Mouse (Mus musculus) hindlimb bud, embryonic 11.5 days (tissue): ENCODE results near the gene Hectd1.

Experiments
- DNase-seq: peaks from one replicate; pipeline ENCODE4 v3.0.0-alpha.2; 2012; ENCODE audit warnings: low read depth, low spot score; ENCODE audit errors: extremely low spot score

Hectd1 gene

GRCm38 (mm10) chr12:51829290-51830076 lies at the start of gene Hectd1:
Gene Hectd1 (minus strand): TSS chr12:51829536.
- no peak for DNase-seq

GRCm38 (mm10) chr12:51871446-51872144 lies 42.3 kb upstream of the Hectd1 start:
- no peak for DNase-seq

GRCm38 (mm10) chr12:51869511-51869910 lies 40.2 kb upstream of the Hectd1 start:
- no peak for DNase-seq

- no peak for DNase-seq
Observed at GRCm38 (mm10) chr12:51867076-51867475, 37.7 kb upstream of the Hectd1 start.

GRCm38 (mm10) chr12:51866226-51866910 lies 37.0 kb upstream of the Hectd1 start:
- no peak for DNase-seq

- DNase-seq: no peak
Observed at GRCm38 (mm10) chr12:51865790-51866179, 36.4 kb upstream of the Hectd1 start.

- DNase-seq: no peak
Observed at GRCm38 (mm10) chr12:51865061-51865789, 35.9 kb upstream of the Hectd1 start.

- no peak for DNase-seq
Observed at GRCm38 (mm10) chr12:51863116-51864002, 34.0 kb upstream of the Hectd1 start.

- no peak for DNase-seq
Observed at GRCm38 (mm10) chr12:51858134-51859028, 29.0 kb upstream of the Hectd1 start.

- DNase-seq: no peak
Observed at GRCm38 (mm10) chr12:51856768-51857295, 27.5 kb upstream of the Hectd1 start.

- DNase-seq: no peak
Observed at GRCm38 (mm10) chr12:51855872-51856271, 26.5 kb upstream of the Hectd1 start.

- DNase-seq: no peak
Observed at GRCm38 (mm10) chr12:51855453-51855852, 26.1 kb upstream of the Hectd1 start.

GRCm38 (mm10) chr12:51851617-51852016 lies 22.3 kb upstream of the Hectd1 start:
- no peak for DNase-seq

GRCm38 (mm10) chr12:51851155-51851554 lies 21.8 kb upstream of the Hectd1 start:
- no peak for DNase-seq

- DNase-seq: no peak
Observed at GRCm38 (mm10) chr12:51850339-51850738, 21.0 kb upstream of the Hectd1 start.

- no peak for DNase-seq
Observed at GRCm38 (mm10) chr12:51849902-51850301, 20.6 kb upstream of the Hectd1 start.

- DNase-seq: no peak
Observed at GRCm38 (mm10) chr12:51847953-51848680, 18.8 kb upstream of the Hectd1 start.

GRCm38 (mm10) chr12:51845261-51845660 lies 15.9 kb upstream of the Hectd1 start:
- DNase-seq: no peak
